ENCODE assay signal across 8 mouse cellular contexts in genomic region chr13:99513990-99514389, GRCm38 (mm10). TPM values are rescaled to one million over a fixed set of nuclear protein-coding genes. Genes with fewer than 3 reads are reported as not detected.
DNase-seq lines count a peak whose midpoint lies in the region; ATAC-seq lines count a peak whose summit lies in the region.
"Had no signal": no experiment of that assay in that cellular context is flagged by ENCODE, and none has a peak within 500 bp of the region (broad histone marks: within the 10 kb centered on the region; RNA-seq: fewer than 3 reads in every experiment).

No protein-coding gene starts in this region.

- peak; percentile 32 for DNase-seq in 416B (ENCODE audit: low read depth)
- DNase-seq in ES-CJ7 (ENCODE audit: low read depth, low spot score), result peak; percentile 69
- peak; percentile 45 for DNase-seq in embryo, embryonic 9.5 days (ENCODE audit: extremely low spot score)
- DNase-seq in hindbrain, embryonic 10.5 days (ENCODE audit: low spot score), result peak; percentile 64
- no peak for DNase-seq in layer of hippocampus, postnatal 14 days (ENCODE audit: low spot score in 2 of 2)

- H3K4me2 ChIP-seq in midbrain, embryonic 16.5 days (ENCODE audit: low read length), result peak overlapping the region; percentile 99

- H3K4me1 ChIP-seq in hindbrain, embryonic 10.5 days (replicated peaks), result peaks cover 70% of the 10 kb centered on the region
- H3K4me1 ChIP-seq in midbrain, embryonic 16.5 days (ENCODE audit: control insufficient read depth, insufficient read depth, low read length), result peaks cover 36% of the 10 kb centered on the region

- H3K9me3 ChIP-seq in hindbrain, embryonic 10.5 days, result no peaks in the 10 kb centered on the region
- H3K9me3 ChIP-seq in midbrain, embryonic 16.5 days (replicated peaks; ENCODE audit: control insufficient read depth, low read length, poor library complexity, severe bottlenecking), result no peaks in the 10 kb centered on the region
- H3K9me3 ChIP-seq: liver, embryonic 15.5 days had no signal

- H3K36me3 ChIP-seq in hindbrain, embryonic 10.5 days, result peaks cover 10% of the 10 kb centered on the region; the same call in 1 of the 2 replicates
- no peaks in the 10 kb centered on the region for H3K36me3 ChIP-seq in midbrain, embryonic 16.5 days (ENCODE audit: control insufficient read depth, insufficient read depth, low read length)
- H3K36me3 ChIP-seq: liver, embryonic 15.5 days had no signal

- no peaks in the 10 kb centered on the region for H3K27me3 ChIP-seq in hindbrain, embryonic 10.5 days (ENCODE audit: insufficient read depth, poor library complexity, severe bottlenecking)
- H3K27me3 ChIP-seq in midbrain, embryonic 16.5 days (ENCODE audit: control insufficient read depth, insufficient read depth, low read depth, low read length), result no peaks in the 10 kb centered on the region

- WGBS in hindbrain, embryonic 10.5 days, result 15% methylated on average over 10 of the region's 10 CpGs
- WGBS in midbrain, embryonic 16.5 days, result under 1% methylated on average over 10 of the region's 10 CpGs

- peak overlapping the region; percentile 98 for H3K9ac ChIP-seq in midbrain, embryonic 16.5 days (ENCODE audit: low read depth, low read length)
- H3K9ac ChIP-seq: liver, embryonic 15.5 days had no signal

- peak overlapping the region; percentile 96 for H3K27ac ChIP-seq in hindbrain, embryonic 10.5 days
- peak overlapping the region; percentile 99 for H3K27ac ChIP-seq in midbrain, embryonic 16.5 days (ENCODE audit: low read length)
- H3K27ac ChIP-seq: liver, embryonic 15.5 days had no signal

- no peak for ATAC-seq in midbrain, embryonic 16.5 days
- ATAC-seq in inflammation-experienced regulatory T-cells, adult 6 months, result no peak

- H3K4me3 ChIP-seq in hindbrain, embryonic 10.5 days, result peak overlapping the region; percentile 74
- peak overlapping the region; percentile 90 for H3K4me3 ChIP-seq in midbrain, embryonic 16.5 days (ENCODE audit: low read depth, low read length)
- H3K4me3 ChIP-seq: liver, embryonic 15.5 days had no signal

RNA-seq across cellular contexts. Expression of gene Map1b, which starts 2.4 kb away (rescaled TPM):
- polyA plus RNA-seq in hindbrain, embryonic 10.5 days (2016; fragmentation: Nextera tagmentation; extraction: Ambion mirVana), result 743 and 1,096 TPM in 2 replicates
- polyA plus RNA-seq in midbrain, embryonic 16.5 days (2015; fragmentation: Nextera tagmentation; extraction: Ambion mirVana), result 1,966 and 2,233 TPM in 2 replicates
- 100 to 1,000 TPM; 795 to 818 TPM for total RNA-seq in layer of hippocampus, postnatal 14 days (2021)
- polyA plus RNA-seq in inflammation-experienced regulatory T-cells, adult 6 months (2017; shearing (Covaris generic)), result under 1 TPM in 2 of 3 experiments, not detected in 1; 0.12 to 0.36 TPM

Comparison
In these comparisons a context has a peak if more than half of its experiments do, and no peak if none do; other contexts are left out.
1. DNase-seq: peak in 416B (single experiment), ES-CJ7 (single experiment), embryo, embryonic 9.5 days (single experiment) and hindbrain, embryonic 10.5 days (single experiment); none in layer of hippocampus, postnatal 14 days (0 of 2).
2. RNA of gene Map1b, which starts 2.4 kb away (polyA plus RNA-seq): 1,966 to 2,233 TPM in midbrain, embryonic 16.5 days and 743 to 1,096 TPM in hindbrain, embryonic 10.5 days; 0.12 to 0.36 TPM in inflammation-experienced regulatory T-cells, adult 6 months; every median in the first group is over 100 times any median in the second.